Mouse (Mus musculus) spleen, adult 2 months (tissue): Measurements from ENCODE around the gene Sgk1.

Experiments
- CTCF ChIP-seq: fragments of 200-500 bp; IDR thresholded peaks from 2 replicates; pipeline ENCODE4 v1.5.1; 2011; ENCODE audit warnings: mild to moderate bottlenecking, inconsistent platforms; ENCODE audit not compliant: insufficient read depth, insufficient read length, insufficient replicate concordance; ENCODE audit errors: extremely low read depth
- POLR2A ChIP-seq: fragments of 200-500 bp; IDR thresholded peaks from 2 replicates; pipeline ENCODE4 v1.6.1; 2011; ENCODE audit warnings: low read depth, low read length, inconsistent platforms

DNA sequence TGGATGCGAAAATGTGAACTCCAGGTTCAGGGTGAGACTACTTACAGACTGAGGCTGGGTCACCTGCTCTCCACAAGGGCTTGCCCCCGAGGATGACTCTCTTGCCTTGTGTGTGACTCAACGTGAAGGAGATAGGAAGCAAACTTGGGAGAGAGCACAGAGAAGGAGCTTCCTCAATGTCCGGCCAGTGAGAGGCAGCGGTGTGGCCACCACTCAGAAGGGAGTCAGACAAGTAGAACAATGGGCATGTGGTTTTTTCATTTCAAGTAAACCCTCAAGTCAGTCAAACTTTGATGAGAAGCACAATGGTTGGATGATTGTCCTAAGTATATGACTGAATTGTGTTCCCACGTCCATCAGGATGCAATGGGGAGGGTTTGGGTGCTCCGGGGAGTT, 36.8 kb downstream of the Sgk1 start:
- TF ChIP-seq POLR2A (no peak), CTCF (no peak)
